Mouse (Mus musculus) gastrocnemius, adult 2 months (tissue): Measurements from ENCODE around the gene Rhcg. TPM values are rescaled to one million over a fixed set of nuclear protein-coding genes. Genes with fewer than 3 reads are reported as not detected.
A peak's percentile ranks its signal among the peaks of the same experiment; 100 is the strongest.

ENCODE experiments used
- DNase-seq: peaks from one replicate; pipeline ENCODE4 v3.0.0; 2022
- H3K27ac ChIP-seq: fragments of 200-600 bp; 2 replicates; pipeline ENCODE4 v1.8.1; 2022; ENCODE audit warnings: mild to moderate bottlenecking
- H3K4me3 ChIP-seq: fragments of 200-600 bp; 2 replicates; pipeline ENCODE4 v1.8.1; 2022; ENCODE audit warnings: mild to moderate bottlenecking, moderate library complexity
- CTCF ChIP-seq: fragments of 200-600 bp; IDR thresholded peaks from 2 replicates; pipeline ENCODE4 v1.8.1; 2022; ENCODE audit warnings: antibody characterized with exemption, mild to moderate bottlenecking, moderate library complexity
- intact Hi-C: fragments of 180-260 bp; cut with DNase I; formaldehyde crosslinking; loops from one replicate; pipeline ENCODE4 v1.15.1; 2025
- long read RNA-seq, 2 experiments: library from polyadenylated mRNA; stranded (forward); transcript quantifications; one replicate each; pipeline ENCODE4 v2.0.0; 2021
- total RNA-seq, 2 experiments: library from RNA; stranded (reverse); gene quantifications; 2 replicates each; pipeline ENCODE4 v1.2.3; 2021

Gene Rhcg
- total RNA-seq: not detected
- long read RNA-seq, experiment 1: 0 reads
- long read RNA-seq, experiment 2: 0 reads

GRCm38 (mm10) chr7:79617418-79617817 lies at the start of gene Rhcg:
Gene Rhcg (minus strand): TSS chr7:79617657.
- intact Hi-C loops: no loop called here
- no peak for TF ChIP-seq CTCF
- DNase-seq: no peak
- no peak within 1 kb of the TSS for H3K4me3 ChIP-seq
- no peak within 1 kb of the TSS for H3K27ac ChIP-seq

DNA sequence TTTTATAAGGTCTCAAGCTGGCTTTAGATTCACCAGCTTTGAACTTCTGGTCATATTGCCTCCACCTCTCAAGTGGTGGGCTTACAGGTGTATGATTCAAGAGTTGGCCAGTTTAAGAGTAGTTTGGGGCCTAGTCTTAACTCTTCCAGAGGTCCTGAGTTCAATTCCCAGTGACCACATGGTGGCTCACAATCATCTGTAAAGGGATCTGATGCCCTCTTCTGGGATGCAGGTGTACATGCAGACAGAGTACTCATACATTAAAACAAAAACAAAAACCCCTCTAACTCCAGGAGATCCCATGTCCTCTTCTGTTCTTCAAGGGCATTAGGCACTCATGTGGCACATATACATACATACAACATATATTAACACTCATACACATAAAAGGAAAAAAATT lies 49.2 kb upstream of the Rhcg start:
- no peak for DNase-seq
- intact Hi-C loops: no loop called here
- TF ChIP-seq CTCF: no peak
- Histone ChIP-seq H3K27ac (no peak overlapping the region), H3K4me3 (no peak overlapping the region)

- intact Hi-C loops: loop anchor here (5.0 kb wide), 1 partner anchor 51 kb away; no protein-coding TSS in a partner anchor
- DNase-seq: no peak
- no peak for TF ChIP-seq CTCF
These were observed 43.9 kb upstream of the Rhcg start for GRCm38 (mm10) chr7:79661253-79661890.

DNA sequence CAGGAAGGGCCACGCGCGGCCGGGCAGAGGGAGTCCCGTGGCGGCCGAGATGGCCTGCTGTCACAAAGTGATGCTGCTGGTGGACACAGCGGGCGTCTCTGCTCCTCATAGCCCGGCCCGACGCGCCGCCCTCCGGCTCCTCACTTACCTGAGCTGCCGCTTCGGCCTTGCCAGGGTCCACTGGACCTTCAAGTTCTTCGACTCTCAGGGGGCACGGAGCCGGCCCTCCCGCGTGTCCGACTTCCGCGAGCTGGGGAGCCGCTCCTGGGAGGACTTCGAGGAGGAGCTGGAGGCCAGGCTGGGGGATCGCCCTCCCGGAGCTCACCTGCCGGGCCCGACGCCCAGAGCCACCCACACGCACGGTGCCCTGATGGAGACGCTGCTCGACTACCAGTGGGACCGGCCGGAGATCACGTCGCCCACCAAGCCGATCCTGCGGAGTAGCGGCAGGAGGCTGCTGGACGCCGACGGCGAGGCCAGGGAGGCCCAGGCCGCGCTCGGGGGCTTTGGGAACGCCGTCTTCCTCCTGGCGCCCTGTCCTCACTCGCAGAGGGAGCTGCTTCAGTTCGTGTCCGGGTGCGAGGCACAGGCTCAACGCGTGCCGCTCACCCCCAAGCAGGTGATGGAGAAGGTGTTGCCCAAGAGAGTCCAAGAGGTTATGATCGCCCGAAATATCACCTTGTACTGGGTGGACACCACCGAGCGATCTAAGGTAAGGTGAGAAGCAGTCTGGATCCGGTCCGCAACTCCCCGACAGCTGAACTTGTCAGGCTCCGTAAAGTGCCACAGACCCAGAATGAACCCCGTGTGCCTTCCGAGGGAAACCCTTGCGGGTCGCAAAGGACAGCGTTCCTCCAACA lies 43.1 kb upstream of the Rhcg start:
- TF ChIP-seq CTCF: no peak
- intact Hi-C loops: loop anchor here (5.0 kb wide), 1 partner anchor 52 kb away; no protein-coding TSS in a partner anchor
- Histone ChIP-seq H3K4me3 (peak overlapping the region; percentile 75), H3K27ac (no peak overlapping the region)
- no peak for DNase-seq

More at GRCm38 (mm10) chr7:79661253-79661890, 43.9 kb upstream of the Rhcg start:
- Histone ChIP-seq H3K27ac (no peak overlapping the region), H3K4me3 (peak overlapping the region; percentile 75; the same call in 1 of the 2 replicates)

DNA sequence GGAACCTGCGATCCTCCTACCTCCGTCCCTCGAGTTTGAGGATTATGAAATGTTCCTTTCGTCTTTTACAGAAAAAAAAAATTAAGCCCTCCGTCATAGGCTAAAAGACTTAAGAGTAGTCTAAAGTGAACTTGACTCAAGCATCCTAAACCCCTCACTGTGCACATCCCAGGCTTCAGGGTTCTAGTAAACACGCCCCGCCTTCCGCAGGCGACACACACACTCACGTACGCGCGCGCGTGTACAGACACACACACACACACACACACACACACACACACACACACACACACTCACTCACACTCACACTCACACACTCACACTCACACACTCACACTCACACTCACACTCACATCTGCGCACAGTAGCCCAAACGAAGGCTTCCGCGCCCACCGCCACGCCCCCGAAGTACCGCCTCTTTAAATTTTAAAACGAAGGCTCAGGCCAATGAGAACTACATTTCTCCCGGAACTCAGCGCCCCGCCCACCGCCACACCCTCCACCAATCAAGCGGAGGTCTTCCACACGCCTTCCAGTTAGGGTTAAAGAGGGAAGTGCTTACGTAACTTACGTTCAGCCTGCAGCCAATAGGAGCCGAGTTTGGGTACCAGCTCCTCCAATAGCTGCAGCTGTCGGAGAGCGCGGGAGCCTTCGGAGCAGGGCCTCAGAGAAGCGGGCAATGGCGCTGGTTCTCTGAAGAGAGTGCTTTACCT lies 42.3 kb upstream of the Rhcg start, which contains the start of gene Ticrr:
Gene Ticrr (plus strand): TSS at position 619 of the 713 bp plus-strand sequence.
- peak; percentile 96 for DNase-seq
- peak within 1 kb of the TSS; percentile 75 for H3K4me3 ChIP-seq
- H3K27ac ChIP-seq: no peak within 1 kb of the TSS
- intact Hi-C loops: loop anchor here (5.0 kb wide), 1 partner anchor 53 kb away; no protein-coding TSS in a partner anchor
- TF ChIP-seq CTCF: no peak

- TF ChIP-seq CTCF: no peak
- Histone ChIP-seq H3K27ac (no peak overlapping the region), H3K4me3 (no peak overlapping the region)
- no peak for DNase-seq
- intact Hi-C loops: no loop called here
These were observed 37.1 kb upstream of the Rhcg start for GRCm38 (mm10) chr7:79654586-79654985.

GRCm38 (mm10) chr7:79654185-79654584 lies 36.7 kb upstream of the Rhcg start:
- intact Hi-C loops: no loop called here
- TF ChIP-seq CTCF: no peak
- Histone ChIP-seq H3K27ac (no peak overlapping the region), H3K4me3 (no peak overlapping the region)
- DNase-seq: no peak

DNA sequence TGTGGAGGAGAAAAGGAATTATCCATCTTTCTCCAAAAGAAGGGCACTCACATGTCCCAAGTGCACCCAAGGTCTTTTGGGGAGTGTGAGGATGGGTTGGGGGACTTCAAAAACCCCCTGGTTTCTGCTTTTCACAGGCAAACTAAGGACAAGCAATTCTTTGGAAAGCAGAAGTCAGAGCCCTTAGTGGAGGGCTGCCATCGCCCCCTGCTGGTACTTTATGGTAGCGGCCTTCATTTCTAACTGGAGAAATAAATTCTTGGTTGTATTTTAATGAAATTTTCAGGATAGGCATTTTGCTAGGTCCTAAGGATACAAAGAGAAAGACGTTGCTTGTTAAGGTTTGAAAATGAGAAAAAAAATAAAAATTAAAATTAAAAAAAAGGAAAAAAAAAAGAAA lies 31.5 kb upstream of the Rhcg start:
- intact Hi-C loops: loop anchor here (2.0 kb wide), 1 partner anchor 36 kb away; no protein-coding TSS in a partner anchor
- peak; percentile 36 for DNase-seq
- no peak overlapping the region for H3K27ac ChIP-seq
- no peak overlapping the region for H3K4me3 ChIP-seq
- peak; percentile 85 for TF ChIP-seq CTCF

DNA sequence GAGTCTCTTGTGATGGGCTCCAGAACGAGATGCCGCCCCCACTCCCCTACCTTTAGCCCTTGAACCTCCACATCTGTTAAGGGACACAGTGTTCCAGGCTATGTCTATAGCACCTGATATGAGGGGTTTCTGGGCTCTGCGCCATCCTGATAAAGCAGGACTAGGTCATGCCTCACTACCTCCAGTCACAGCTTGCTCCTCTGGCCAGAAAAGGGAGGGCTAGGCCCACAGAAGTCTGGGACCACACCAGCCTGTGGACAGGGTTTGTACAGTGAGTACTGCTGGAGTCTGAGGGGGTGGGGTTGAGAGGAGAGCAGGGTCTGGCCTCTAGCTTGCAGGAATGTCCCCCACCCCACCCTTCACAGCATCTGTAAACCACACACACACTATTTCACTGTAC lies 29.8 kb upstream of the Rhcg start:
- intact Hi-C loops: no loop called here
- no peak overlapping the region for H3K27ac ChIP-seq
- TF ChIP-seq CTCF: no peak

GRCm38 (mm10) chr7:79631773-79632348 lies 14.4 kb upstream of the Rhcg start:
- no peak overlapping the region for H3K4me3 ChIP-seq
- no peak overlapping the region for H3K27ac ChIP-seq
- intact Hi-C loops: no loop called here
- DNase-seq: no peak
- TF ChIP-seq CTCF: no peak

More for the DNA sequence above, 29.8 kb upstream of the Rhcg start:
- no peak for DNase-seq
- no peak overlapping the region for H3K4me3 ChIP-seq

DNA sequence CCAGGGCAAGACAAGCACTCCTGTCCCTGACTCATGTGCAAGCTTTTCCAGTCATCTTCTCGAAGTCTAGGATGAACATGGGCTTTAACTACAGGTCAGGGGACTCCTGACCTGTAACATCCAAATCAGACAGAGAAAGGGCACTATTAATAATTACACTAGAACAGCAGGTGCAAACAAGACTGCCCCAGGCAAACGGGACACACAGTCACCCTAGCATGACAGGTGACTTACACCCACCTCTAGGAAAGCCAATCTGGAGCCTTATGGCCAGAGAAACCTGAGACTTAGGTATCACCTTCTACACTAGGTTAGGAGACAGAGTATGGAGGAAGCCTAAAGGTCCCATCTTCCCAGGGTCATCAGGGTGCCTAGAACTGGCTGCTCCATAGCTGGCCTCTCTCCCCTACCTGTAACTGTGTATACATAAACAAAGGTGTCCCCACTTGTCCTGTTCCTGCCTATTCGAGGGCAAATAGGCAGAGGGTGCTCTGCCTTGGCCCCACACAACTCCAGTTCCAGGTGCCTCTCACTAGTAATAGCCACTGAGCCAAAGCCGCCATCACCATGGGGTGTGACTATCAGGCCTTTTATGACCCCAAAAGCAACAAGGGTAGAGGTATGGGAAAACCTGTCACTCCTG lies 10.9 kb upstream of the Rhcg start:
- Histone ChIP-seq H3K27ac (no peak overlapping the region), H3K4me3 (no peak overlapping the region)
- DNase-seq: no peak
- TF ChIP-seq CTCF: no peak
- intact Hi-C loops: no loop called here

DNA sequence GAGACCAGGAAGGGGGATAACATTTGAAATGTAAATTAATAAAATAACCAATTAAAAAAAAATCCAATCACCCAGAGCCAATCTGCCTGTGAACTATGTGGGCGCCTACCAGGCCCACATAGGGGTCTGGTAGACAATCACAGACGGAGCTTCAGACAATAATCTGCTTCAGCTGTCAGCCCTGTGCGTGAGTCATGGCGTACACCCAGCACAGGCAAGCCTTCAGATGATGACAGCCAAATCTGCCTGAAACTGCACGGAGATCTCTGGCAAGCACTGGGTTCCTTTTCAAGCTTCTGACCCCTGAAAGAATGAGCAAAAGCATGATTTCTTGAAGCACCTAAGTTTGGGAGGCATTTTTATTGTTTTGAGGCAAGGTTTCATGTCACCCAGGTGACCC lies 8.7 kb upstream of the Rhcg start:
- intact Hi-C loops: no loop called here
- Histone ChIP-seq H3K4me3 (no peak overlapping the region), H3K27ac (no peak overlapping the region)
- no peak for DNase-seq
- no peak for TF ChIP-seq CTCF
